Mouse (Mus musculus) hindlimb bud, embryonic 11.5 days (tissue): ENCODE results near the gene Hcfc2.

Source experiments
- DNase-seq: peaks from one replicate; pipeline ENCODE4 v3.0.0-alpha.2; 2012; ENCODE audit warnings: low read depth, low spot score; ENCODE audit errors: extremely low spot score

The Hcfc2 gene

GRCm38 (mm10) chr10:82768901-82769300 lies 72.9 kb downstream of the Hcfc2 start:
- no peak for DNase-seq

GRCm38 (mm10) chr10:82770713-82771112 lies 74.8 kb downstream of the Hcfc2 start:
- DNase-seq, result no peak

GRCm38 (mm10) chr10:82771595-82772170 lies 75.7 kb downstream of the Hcfc2 start:
- DNase-seq, result no peak

GRCm38 (mm10) chr10:82774841-82775240 lies 78.9 kb downstream of the Hcfc2 start:
- no peak for DNase-seq

GRCm38 (mm10) chr10:82777075-82777474 lies 81.1 kb downstream of the Hcfc2 start:
- no peak for DNase-seq

GRCm38 (mm10) chr10:82777886-82778285 lies 81.9 kb downstream of the Hcfc2 start:
- DNase-seq, result no peak

- DNase-seq, result no peak
These were observed 83.0 kb downstream of the Hcfc2 start for GRCm38 (mm10) chr10:82778791-82779549.

- DNase-seq, result no peak
These were observed 83.9 kb downstream of the Hcfc2 start for GRCm38 (mm10) chr10:82779831-82780230.

GRCm38 (mm10) chr10:82780322-82780721 lies 84.4 kb downstream of the Hcfc2 start:
- DNase-seq, result no peak

GRCm38 (mm10) chr10:82780816-82781215 lies 84.9 kb downstream of the Hcfc2 start:
- no peak for DNase-seq

GRCm38 (mm10) chr10:82782472-82782871 lies 86.5 kb downstream of the Hcfc2 start:
- DNase-seq, result no peak

- DNase-seq, result no peak
These were observed 93.2 kb downstream of the Hcfc2 start for GRCm38 (mm10) chr10:82789181-82789580.

GRCm38 (mm10) chr10:82790504-82790903 lies 94.5 kb downstream of the Hcfc2 start:
- DNase-seq, result no peak

- no peak for DNase-seq
These were observed 95.8 kb downstream of the Hcfc2 start for GRCm38 (mm10) chr10:82791713-82792112.
